Mouse (Mus musculus) lung, postnatal 0 days (tissue): ENCODE results near the gene Pld5.

Experiments
- CTCF ChIP-seq: IDR thresholded peaks from 2 replicates; pipeline ENCODE4 v1.5.1; 2016; ENCODE audit warnings: antibody characterized with exemption, mild to moderate bottlenecking
- EP300 ChIP-seq: IDR thresholded peaks from 2 replicates; pipeline ENCODE4 v1.6.1; 2016; ENCODE audit warnings: antibody characterized with exemption, mild to moderate bottlenecking, control low read depth

DNA sequence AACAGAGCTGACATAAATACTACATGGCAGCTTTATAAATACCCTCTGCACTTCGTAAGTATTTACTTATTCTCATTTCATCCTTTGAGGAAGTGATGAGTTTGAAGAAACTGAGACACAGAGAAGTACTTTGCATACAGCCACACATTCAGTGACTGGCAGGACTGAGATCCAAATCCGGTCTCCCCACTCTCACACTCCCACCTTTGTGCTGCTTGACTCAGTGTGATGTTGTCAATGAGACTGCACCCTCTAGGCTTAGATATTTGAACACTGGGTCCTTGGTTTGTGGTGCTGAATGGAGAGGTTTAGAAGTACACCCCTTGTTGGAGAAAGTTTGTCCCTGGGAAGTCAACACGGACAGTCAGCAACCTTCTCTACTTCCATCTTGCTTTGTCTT, 72.8 kb downstream of the Pld5 start:
- TF ChIP-seq EP300 (no peak), CTCF (no peak)
